Mouse (Mus musculus): ENCODE results near the gene Il20rb. TPM values are rescaled to one million over a fixed set of nuclear protein-coding genes. Genes with fewer than 3 reads are reported as not detected.
A peak's percentile ranks its signal among the peaks of the same experiment; 100 is the strongest.

Gene Il20rb
- 3.0 and 3.7 TPM in 2 replicates for polyA plus RNA-seq (2014; fragmentation: Nextera tagmentation; extraction: Ambion mirVana)

- Histone ChIP-seq H3K27me3 (replicated peaks; ENCODE audit: control insufficient read depth, insufficient read depth, low read length) (no peaks in the 10 kb centered on the region), H3K4me3 (ENCODE audit: low read depth, low read length) (no peak within 1 kb of the TSS), H3K9me3 (ENCODE audit: control insufficient read depth, low read length) (no peaks in the 10 kb centered on the region), H3K4me2 (ENCODE audit: low read depth, low read length) (no peak within 1 kb of the TSS), H3K9ac (ENCODE audit: low read depth, low read length) (no peak within 1 kb of the TSS), H3K36me3 (ENCODE audit: control insufficient read depth, insufficient read depth, low read length) (peaks cover 10% of the 10 kb centered on the region; the same call in 1 of the 2 replicates), H3K4me1 (ENCODE audit: control insufficient read depth, insufficient read depth, low read length) (peaks cover 10% of the 10 kb centered on the region), H3K27ac (replicated peaks; ENCODE audit: low read depth, low read length) (no peak within 1 kb of the TSS)
- 83% methylated on average over 5 of the region's 5 CpGs for WGBS
- DNase-seq (ENCODE audit: low spot score) (peak; percentile 32), ATAC-seq (ENCODE audit: low read depth) (no peak)
Measured at GRCm38 (mm10) chr9:100486431-100486830, at the start of gene Il20rb. Gene Il20rb, minus strand, starts transcription at chr9:100486788.

GRCm38 (mm10) chr9:100535618-100536262 is 49.2 kb upstream of the Il20rb start:
- H3K27me3 ChIP-seq (replicated peaks; ENCODE audit: control insufficient read depth, insufficient read depth, low read length), result no peaks in the 10 kb centered on the region
- no peak overlapping the region for H3K9ac ChIP-seq (ENCODE audit: low read depth, low read length)
- no peaks in the 10 kb centered on the region for H3K36me3 ChIP-seq (ENCODE audit: control insufficient read depth, insufficient read depth, low read length)
- no peak overlapping the region for H3K4me3 ChIP-seq (ENCODE audit: low read depth, low read length)
- H3K27ac ChIP-seq (replicated peaks; ENCODE audit: low read depth, low read length), result no peak overlapping the region
- WGBS, result 84% methylated on average over 2 of the region's 2 CpGs
- DNase-seq (ENCODE audit: low spot score), result peak; percentile 28
- no peak for ATAC-seq (ENCODE audit: low read depth)
- no peaks in the 10 kb centered on the region; the same call in 1 of the 2 replicates for H3K4me1 ChIP-seq (ENCODE audit: control insufficient read depth, insufficient read depth, low read length)
- no peak overlapping the region for H3K4me2 ChIP-seq (ENCODE audit: low read depth, low read length)
- no peaks in the 10 kb centered on the region for H3K9me3 ChIP-seq (ENCODE audit: control insufficient read depth, low read length)

GRCm38 (mm10) chr9:100534686-100535085 is 48.1 kb upstream of the Il20rb start:
- DNase-seq (ENCODE audit: low spot score) (no peak), ATAC-seq (ENCODE audit: low read depth) (no peak)
- H3K4me2 ChIP-seq (ENCODE audit: low read depth, low read length), result no peak overlapping the region
- H3K4me1 ChIP-seq (ENCODE audit: control insufficient read depth, insufficient read depth, low read length), result no peaks in the 10 kb centered on the region; the same call in 1 of the 2 replicates
- no peak overlapping the region for H3K4me3 ChIP-seq (ENCODE audit: low read depth, low read length)
- H3K9ac ChIP-seq (ENCODE audit: low read depth, low read length), result no peak overlapping the region
- no peaks in the 10 kb centered on the region for H3K27me3 ChIP-seq (replicated peaks; ENCODE audit: control insufficient read depth, insufficient read depth, low read length)
- H3K36me3 ChIP-seq (ENCODE audit: control insufficient read depth, insufficient read depth, low read length), result no peaks in the 10 kb centered on the region
- 91% methylated on average over 3 of the region's 3 CpGs for WGBS
- H3K9me3 ChIP-seq (ENCODE audit: control insufficient read depth, low read length), result no peaks in the 10 kb centered on the region
- no peak overlapping the region for H3K27ac ChIP-seq (replicated peaks; ENCODE audit: low read depth, low read length)

GRCm38 (mm10) chr9:100532847-100533505 is 46.4 kb upstream of the Il20rb start:
- H3K4me2 ChIP-seq (ENCODE audit: low read depth, low read length), result no peak overlapping the region
- 76% methylated on average over 3 of the region's 3 CpGs for WGBS
- no peak overlapping the region for H3K4me3 ChIP-seq (ENCODE audit: low read depth, low read length)
- no peaks in the 10 kb centered on the region; the same call in 1 of the 2 replicates for H3K4me1 ChIP-seq (ENCODE audit: control insufficient read depth, insufficient read depth, low read length)
- no peak overlapping the region for H3K27ac ChIP-seq (replicated peaks; ENCODE audit: low read depth, low read length)
- ATAC-seq (ENCODE audit: low read depth) (no peak), DNase-seq (ENCODE audit: low spot score) (no peak)
- no peak overlapping the region for H3K9ac ChIP-seq (ENCODE audit: low read depth, low read length)
- H3K9me3 ChIP-seq (ENCODE audit: control insufficient read depth, low read length), result peaks cover 4% of the 10 kb centered on the region; the same call in 1 of the 2 replicates
- H3K27me3 ChIP-seq (replicated peaks; ENCODE audit: control insufficient read depth, insufficient read depth, low read length), result no peaks in the 10 kb centered on the region
- no peaks in the 10 kb centered on the region for H3K36me3 ChIP-seq (ENCODE audit: control insufficient read depth, insufficient read depth, low read length)

GRCm38 (mm10) chr9:100531296-100531695 is 44.7 kb upstream of the Il20rb start:
- DNase-seq (ENCODE audit: low spot score) (no peak), ATAC-seq (ENCODE audit: low read depth) (no peak)
- peaks cover 4% of the 10 kb centered on the region; the same call in 1 of the 2 replicates for H3K9me3 ChIP-seq (ENCODE audit: control insufficient read depth, low read length)
- no peak overlapping the region for H3K4me3 ChIP-seq (ENCODE audit: low read depth, low read length)
- no peaks in the 10 kb centered on the region for H3K36me3 ChIP-seq (ENCODE audit: control insufficient read depth, insufficient read depth, low read length)
- WGBS, result 79% methylated on average over 1 of the region's 1 CpGs
- H3K9ac ChIP-seq (ENCODE audit: low read depth, low read length), result no peak overlapping the region
- H3K27ac ChIP-seq (replicated peaks; ENCODE audit: low read depth, low read length), result no peak overlapping the region
- H3K4me2 ChIP-seq (ENCODE audit: low read depth, low read length), result no peak overlapping the region
- no peaks in the 10 kb centered on the region; the same call in 1 of the 2 replicates for H3K4me1 ChIP-seq (ENCODE audit: control insufficient read depth, insufficient read depth, low read length)
- no peaks in the 10 kb centered on the region for H3K27me3 ChIP-seq (replicated peaks; ENCODE audit: control insufficient read depth, insufficient read depth, low read length)

GRCm38 (mm10) chr9:100525225-100525624 is 38.6 kb upstream of the Il20rb start:
- Histone ChIP-seq H3K9me3 (ENCODE audit: control insufficient read depth, low read length) (peaks cover 4% of the 10 kb centered on the region; the same call in 1 of the 2 replicates), H3K27ac (replicated peaks; ENCODE audit: low read depth, low read length) (no peak overlapping the region), H3K4me2 (ENCODE audit: low read depth, low read length) (no peak overlapping the region), H3K4me3 (ENCODE audit: low read depth, low read length) (no peak overlapping the region), H3K27me3 (replicated peaks; ENCODE audit: control insufficient read depth, insufficient read depth, low read length) (no peaks in the 10 kb centered on the region), H3K4me1 (ENCODE audit: control insufficient read depth, insufficient read depth, low read length) (no peaks in the 10 kb centered on the region), H3K9ac (ENCODE audit: low read depth, low read length) (no peak overlapping the region), H3K36me3 (ENCODE audit: control insufficient read depth, insufficient read depth, low read length) (no peaks in the 10 kb centered on the region)
- DNase-seq (ENCODE audit: low spot score), result no peak
- ATAC-seq (ENCODE audit: low read depth), result no peak
- 89% methylated on average over 2 of the region's 2 CpGs for WGBS

- Histone ChIP-seq H3K4me1 (ENCODE audit: control insufficient read depth, insufficient read depth, low read length) (no peaks in the 10 kb centered on the region), H3K27ac (replicated peaks; ENCODE audit: low read depth, low read length) (no peak overlapping the region), H3K4me2 (ENCODE audit: low read depth, low read length) (no peak overlapping the region), H3K36me3 (ENCODE audit: control insufficient read depth, insufficient read depth, low read length) (no peaks in the 10 kb centered on the region), H3K9ac (ENCODE audit: low read depth, low read length) (no peak overlapping the region), H3K4me3 (ENCODE audit: low read depth, low read length) (no peak overlapping the region), H3K9me3 (ENCODE audit: control insufficient read depth, low read length) (no peaks in the 10 kb centered on the region), H3K27me3 (replicated peaks; ENCODE audit: control insufficient read depth, insufficient read depth, low read length) (no peaks in the 10 kb centered on the region)
- WGBS, result 66% methylated on average over 2 of the region's 2 CpGs
- no peak for DNase-seq (ENCODE audit: low spot score)
- no peak for ATAC-seq (ENCODE audit: low read depth)
Measured at GRCm38 (mm10) chr9:100522029-100522428, 35.4 kb upstream of the Il20rb start.

GRCm38 (mm10) chr9:100520586-100520985 is 34.0 kb upstream of the Il20rb start:
- Histone ChIP-seq H3K4me1 (ENCODE audit: control insufficient read depth, insufficient read depth, low read length) (no peaks in the 10 kb centered on the region), H3K36me3 (ENCODE audit: control insufficient read depth, insufficient read depth, low read length) (no peaks in the 10 kb centered on the region), H3K27me3 (replicated peaks; ENCODE audit: control insufficient read depth, insufficient read depth, low read length) (no peaks in the 10 kb centered on the region), H3K4me3 (ENCODE audit: low read depth, low read length) (no peak overlapping the region), H3K27ac (replicated peaks; ENCODE audit: low read depth, low read length) (no peak overlapping the region), H3K4me2 (ENCODE audit: low read depth, low read length) (no peak overlapping the region), H3K9me3 (ENCODE audit: control insufficient read depth, low read length) (no peaks in the 10 kb centered on the region), H3K9ac (ENCODE audit: low read depth, low read length) (no peak overlapping the region)
- WGBS, result 6% methylated on average over 2 of the region's 2 CpGs
- DNase-seq (ENCODE audit: low spot score), result peak; percentile 79
- no peak for ATAC-seq (ENCODE audit: low read depth)

Data from embryonic facial prominence, embryonic 14.5 days (tissue).